Mouse (Mus musculus): ENCODE measurements around the gene Glyr1. TPM values are rescaled to one million over a fixed set of nuclear protein-coding genes. Genes with fewer than 3 reads are reported as not detected.

Gene Glyr1
- polyA plus RNA-seq, 1 experiment from 2014 or later, result 162 TPM

GRCm38 (mm10) chr16:5049182-5049773 lies 385 bp downstream of the Glyr1 start:
- WGBS, result under 1% methylated on average over 38 of the region's 38 CpGs
- Histone ChIP-seq H3K36me3 (peaks cover 51% of the 10 kb centered on the region), H3K9me3 (replicated peaks) (no peaks in the 10 kb centered on the region), H3K4me3 (replicated peaks) (peak overlapping the region; percentile 99), H3K4me1 (peaks cover 24% of the 10 kb centered on the region), H3K9ac (peak overlapping the region; percentile 91), H3K27me3 (no peaks in the 10 kb centered on the region), H3K27ac (peak overlapping the region; percentile 99), H3K4me2 (peak overlapping the region; percentile 71)
- ATAC-seq (replicated peaks; ENCODE audit: low FRiP score), result peak; percentile 61

- Histone ChIP-seq H3K9ac (no peak overlapping the region), H3K4me3 (replicated peaks) (no peak overlapping the region), H3K4me2 (no peak overlapping the region), H3K9me3 (replicated peaks) (no peaks in the 10 kb centered on the region), H3K27me3 (no peaks in the 10 kb centered on the region), H3K27ac (no peak overlapping the region), H3K36me3 (peaks cover 74% of the 10 kb centered on the region), H3K4me1 (peaks cover 15% of the 10 kb centered on the region)
- over 99% methylated on average over 3 of the region's 3 CpGs for WGBS
- no peak for ATAC-seq (replicated peaks; ENCODE audit: low FRiP score)
Measured at GRCm38 (mm10) chr16:5045322-5045721, 4.3 kb downstream of the Glyr1 start.

- Histone ChIP-seq H3K36me3 (peaks cover 99% of the 10 kb centered on the region), H3K27me3 (no peaks in the 10 kb centered on the region), H3K4me3 (replicated peaks) (no peak overlapping the region), H3K4me2 (no peak overlapping the region), H3K9ac (no peak overlapping the region), H3K9me3 (replicated peaks) (no peaks in the 10 kb centered on the region), H3K4me1 (no peaks in the 10 kb centered on the region), H3K27ac (no peak overlapping the region)
- ATAC-seq (replicated peaks; ENCODE audit: low FRiP score), result no peak
- 83% methylated on average over 5 of the region's 5 CpGs for WGBS
Measured at GRCm38 (mm10) chr16:5036649-5037234, 12.9 kb downstream of the Glyr1 start.

GRCm38 (mm10) chr16:5035591-5035990 lies 14.1 kb downstream of the Glyr1 start:
- Histone ChIP-seq H3K4me1 (no peaks in the 10 kb centered on the region), H3K9ac (no peak overlapping the region), H3K4me2 (no peak overlapping the region), H3K4me3 (replicated peaks) (no peak overlapping the region), H3K27me3 (no peaks in the 10 kb centered on the region), H3K27ac (no peak overlapping the region), H3K9me3 (replicated peaks) (no peaks in the 10 kb centered on the region), H3K36me3 (peaks cover 99% of the 10 kb centered on the region)
- WGBS, result 94% methylated on average over 3 of the region's 3 CpGs
- ATAC-seq (replicated peaks; ENCODE audit: low FRiP score), result no peak

- no peak overlapping the region for H3K4me3 ChIP-seq (replicated peaks)
- ATAC-seq (replicated peaks; ENCODE audit: low FRiP score), result no peak
- no peaks in the 10 kb centered on the region for H3K9me3 ChIP-seq (replicated peaks)
- H3K36me3 ChIP-seq, result peaks cover 99% of the 10 kb centered on the region
- no peak overlapping the region for H3K9ac ChIP-seq
- H3K4me2 ChIP-seq, result no peak overlapping the region
- WGBS, result 71% methylated on average over 2 of the region's 2 CpGs
- H3K27me3 ChIP-seq, result no peaks in the 10 kb centered on the region
- H3K4me1 ChIP-seq, result no peaks in the 10 kb centered on the region
- no peak overlapping the region for H3K27ac ChIP-seq
Measured at GRCm38 (mm10) chr16:5029847-5030246, 19.8 kb downstream of the Glyr1 start.

GRCm38 (mm10) chr16:5024021-5024420 lies 25.6 kb downstream of the Glyr1 start:
- no peak for ATAC-seq (replicated peaks; ENCODE audit: low FRiP score)
- Histone ChIP-seq H3K4me2 (no peak overlapping the region), H3K9me3 (replicated peaks) (no peaks in the 10 kb centered on the region), H3K4me3 (replicated peaks) (no peak overlapping the region), H3K9ac (no peak overlapping the region), H3K27ac (no peak overlapping the region), H3K36me3 (peaks cover 99% of the 10 kb centered on the region), H3K4me1 (no peaks in the 10 kb centered on the region), H3K27me3 (no peaks in the 10 kb centered on the region)
- WGBS, result 94% methylated on average over 3 of the region's 3 CpGs

GRCm38 (mm10) chr16:5014578-5014977 lies 35.1 kb downstream of the Glyr1 start:
- Histone ChIP-seq H3K4me3 (replicated peaks) (no peak overlapping the region), H3K36me3 (peaks cover 57% of the 10 kb centered on the region), H3K27ac (peak overlapping the region; percentile 10; the same call in 1 of the 2 replicates), H3K9me3 (replicated peaks) (no peaks in the 10 kb centered on the region), H3K27me3 (no peaks in the 10 kb centered on the region), H3K4me1 (peaks cover 20% of the 10 kb centered on the region), H3K9ac (no peak overlapping the region), H3K4me2 (no peak overlapping the region)
- WGBS, result 87% methylated on average over 4 of the region's 4 CpGs
- no peak for ATAC-seq (replicated peaks; ENCODE audit: low FRiP score)

- Histone ChIP-seq H3K27me3 (no peaks in the 10 kb centered on the region), H3K4me1 (peaks cover 20% of the 10 kb centered on the region), H3K36me3 (peaks cover 44% of the 10 kb centered on the region), H3K4me2 (peak within 1 kb of the TSS; percentile 77), H3K27ac (peak within 1 kb of the TSS; percentile 76), H3K9me3 (replicated peaks) (no peaks in the 10 kb centered on the region), H3K4me3 (replicated peaks) (peak within 1 kb of the TSS; percentile 82), H3K9ac (peak within 1 kb of the TSS; percentile 64)
- ATAC-seq (replicated peaks; ENCODE audit: low FRiP score), result peak; percentile 99
- WGBS, result under 1% methylated on average over 60 of the region's 63 CpGs
Measured at GRCm38 (mm10) chr16:5013054-5013838, 36.4 kb downstream of the Glyr1 start, which contains the start of gene Rogdi. Gene Rogdi, minus strand, starts transcription at chr16:5013553.

- peak overlapping the region; percentile 76 for H3K27ac ChIP-seq
- peak overlapping the region; percentile 77 for H3K4me2 ChIP-seq
Measured at GRCm38 (mm10) chr16:5012036-5013005, 37.3 kb downstream of the Glyr1 start.

GRCm38 (mm10) chr16:5011285-5011684 lies 38.4 kb downstream of the Glyr1 start:
- Histone ChIP-seq H3K27me3 (no peaks in the 10 kb centered on the region), H3K4me1 (peaks cover 20% of the 10 kb centered on the region), H3K4me3 (replicated peaks) (no peak overlapping the region), H3K9me3 (replicated peaks) (no peaks in the 10 kb centered on the region), H3K9ac (0 out of 2 replicates have a peak overlapping the region, but pooled peaks have one; percentile 21), H3K36me3 (peaks cover 24% of the 10 kb centered on the region), H3K27ac (no peak overlapping the region), H3K4me2 (no peak overlapping the region)
- WGBS, result 92% methylated on average over 7 of the region's 7 CpGs
- ATAC-seq (replicated peaks; ENCODE audit: low FRiP score), result no peak

More at GRCm38 (mm10) chr16:5012036-5013005, 37.3 kb downstream of the Glyr1 start:
- WGBS, result 41% methylated on average over 13 of the region's 13 CpGs
- H3K9me3 ChIP-seq (replicated peaks), result no peaks in the 10 kb centered on the region
- H3K27me3 ChIP-seq, result no peaks in the 10 kb centered on the region
- peaks cover 34% of the 10 kb centered on the region for H3K36me3 ChIP-seq
- ATAC-seq (replicated peaks; ENCODE audit: low FRiP score), result peak; percentile 17; the same call in 1 of the 2 replicates
- peak overlapping the region; percentile 64 for H3K9ac ChIP-seq
- H3K4me1 ChIP-seq, result peaks cover 20% of the 10 kb centered on the region
- H3K4me3 ChIP-seq (replicated peaks), result peak overlapping the region; percentile 82

GRCm38 (mm10) chr16:5010371-5010935 lies 39.2 kb downstream of the Glyr1 start:
- H3K4me3 ChIP-seq (replicated peaks), result no peak overlapping the region
- ATAC-seq (replicated peaks; ENCODE audit: low FRiP score), result no peak
- WGBS, result 92% methylated on average over 10 of the region's 10 CpGs
- peaks cover 20% of the 10 kb centered on the region for H3K4me1 ChIP-seq
- no peaks in the 10 kb centered on the region for H3K9me3 ChIP-seq (replicated peaks)
- H3K27me3 ChIP-seq, result no peaks in the 10 kb centered on the region
- H3K4me2 ChIP-seq, result no peak overlapping the region
- no peak overlapping the region for H3K9ac ChIP-seq
- no peak overlapping the region for H3K27ac ChIP-seq
- peaks cover 16% of the 10 kb centered on the region for H3K36me3 ChIP-seq
